Mouse (Mus musculus) midbrain, embryonic 16.5 days (tissue): ENCODE data around the gene Hoxc8. TPM values are rescaled to one million over a fixed set of nuclear protein-coding genes. Genes with fewer than 3 reads are reported as not detected.

ENCODE experiments used
- ATAC-seq: fragments of 200-750 bp; cut with Nextera tagmentation; 2 replicates; pipeline ENCODE4 v1.8.0; 2017; ENCODE audit warnings: moderate TSS enrichment
- H3K27ac ChIP-seq: fragments of 300-500 bp; sonication (generic); 2 replicates; pipeline ENCODE4 v1.5.1; 2014; ENCODE audit warnings: mild to moderate bottlenecking, low read length, mixed read lengths
- H3K27me3 ChIP-seq: fragments of 300-500 bp; sonication (generic); 2 replicates; pipeline ENCODE4 v1.6.1; 2014; ENCODE audit warnings: low read depth, low read length, mixed read lengths; ENCODE audit not compliant: control insufficient read depth, insufficient read depth
- H3K36me3 ChIP-seq: fragments of 300-500 bp; sonication (generic); 2 replicates; pipeline ENCODE4 v1.6.1; 2014; ENCODE audit warnings: mild to moderate bottlenecking, low read length, moderate library complexity, mixed read lengths; ENCODE audit not compliant: control insufficient read depth, insufficient read depth
- H3K4me1 ChIP-seq: fragments of 300-500 bp; sonication (generic); 2 replicates; pipeline ENCODE4 v1.6.1; 2014; ENCODE audit warnings: mild to moderate bottlenecking, low read length, mixed read lengths; ENCODE audit not compliant: control insufficient read depth, insufficient read depth
- H3K4me2 ChIP-seq: fragments of 300-500 bp; sonication (generic); 2 replicates; pipeline ENCODE4 v1.6.1; 2014; ENCODE audit warnings: mild to moderate bottlenecking, low read length, mixed read lengths
- H3K4me3 ChIP-seq: fragments of 300-500 bp; sonication (generic); 2 replicates; pipeline ENCODE4 v1.5.1; 2014; ENCODE audit warnings: low read depth, mild to moderate bottlenecking, low read length, moderate library complexity, mixed read lengths
- H3K9ac ChIP-seq: fragments of 300-500 bp; sonication (generic); 2 replicates; pipeline ENCODE4 v1.6.1; 2014; ENCODE audit warnings: low read depth, low read length, mixed read lengths
- H3K9me3 ChIP-seq: fragments of 300-500 bp; sonication (generic); replicated peaks from 2 replicates; pipeline ENCODE4 v1.6.1; 2014; ENCODE audit warnings: mild to moderate bottlenecking, low read length, mixed read lengths; ENCODE audit not compliant: control insufficient read depth, poor library complexity, severe bottlenecking
- WGBS: fragments of 180-500 bp; shearing (Covaris S2); extraction: QIAGEN DNeasy Blood & Tissue Kit; methylation state at CpG from one replicate; pipeline ENCODE4 v1.1.7; 2014; 5-methylcytosine and 5-hydroxymethylcytosine counted together
- polyA plus RNA-seq: library from polyadenylated mRNA; unstranded; fragments of >200 nt; fragmentation: Nextera tagmentation; extraction: Ambion mirVana; gene quantifications from 2 replicates; pipeline ENCODE4 v1.2.1, GENCODE M21; 2015

Gene Hoxc8
- polyA plus RNA-seq, 1 experiment from 2014 or later: not detected

DNA sequence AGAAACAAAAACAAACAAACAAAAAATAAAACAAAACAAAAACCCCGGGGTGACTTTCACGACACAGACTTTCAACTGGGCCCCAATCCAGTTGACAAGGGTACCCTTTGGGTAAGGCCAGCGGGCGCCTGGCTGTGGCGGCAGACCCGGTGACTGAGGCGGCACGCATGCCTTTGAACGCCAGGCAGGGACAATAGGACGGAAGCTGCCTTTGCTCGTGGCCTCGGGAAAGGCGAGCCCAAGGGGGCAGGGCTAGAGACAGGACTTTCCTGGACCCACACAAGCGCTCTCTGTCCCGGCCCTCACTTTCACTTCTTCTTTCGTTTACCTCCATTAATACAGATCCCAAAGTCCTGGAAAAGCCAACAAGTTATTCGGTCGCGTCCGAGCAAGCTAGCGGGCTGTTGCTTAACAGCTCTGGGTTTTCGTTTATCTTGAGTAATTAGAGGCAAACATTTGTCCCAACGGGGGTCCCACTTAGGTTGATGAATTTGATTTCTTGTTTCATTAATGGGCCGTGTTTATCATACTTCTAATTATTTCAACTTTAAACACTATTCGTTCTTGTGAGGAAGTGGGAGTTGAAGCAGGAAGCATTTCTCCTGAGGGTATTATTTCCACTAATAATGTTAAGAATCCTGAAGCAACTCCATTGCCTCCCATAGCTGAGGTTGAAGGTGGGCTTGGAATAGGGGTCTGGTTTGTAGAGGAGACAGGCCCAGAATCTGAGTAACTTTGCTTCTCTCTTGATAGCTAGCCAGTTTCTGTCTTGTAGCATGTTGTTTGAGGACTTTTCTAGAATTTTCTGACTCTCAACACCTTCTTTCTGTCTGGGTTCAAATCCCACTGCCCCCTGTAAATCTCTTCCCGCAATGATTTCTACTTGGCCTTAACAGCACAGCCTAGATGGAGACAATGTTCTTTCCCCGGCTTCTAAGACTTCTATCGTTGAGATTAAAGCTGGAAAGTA lies 26.5 kb upstream of the Hoxc8 start:
- WGBS: 2% methylated on average over 28 of the region's 28 CpGs
- no peak overlapping the region for H3K27ac ChIP-seq
- H3K36me3 ChIP-seq: no peaks in the 10 kb centered on the region
- peaks cover 87% of the 10 kb centered on the region for H3K27me3 ChIP-seq
- H3K4me1 ChIP-seq: peaks cover 3% of the 10 kb centered on the region; the same call in 1 of the 2 replicates
- H3K9ac ChIP-seq: no peak overlapping the region
- no peak overlapping the region for H3K4me3 ChIP-seq
- H3K4me2 ChIP-seq: no peak overlapping the region
- ATAC-seq: no peak
- no peaks in the 10 kb centered on the region for H3K9me3 ChIP-seq

DNA sequence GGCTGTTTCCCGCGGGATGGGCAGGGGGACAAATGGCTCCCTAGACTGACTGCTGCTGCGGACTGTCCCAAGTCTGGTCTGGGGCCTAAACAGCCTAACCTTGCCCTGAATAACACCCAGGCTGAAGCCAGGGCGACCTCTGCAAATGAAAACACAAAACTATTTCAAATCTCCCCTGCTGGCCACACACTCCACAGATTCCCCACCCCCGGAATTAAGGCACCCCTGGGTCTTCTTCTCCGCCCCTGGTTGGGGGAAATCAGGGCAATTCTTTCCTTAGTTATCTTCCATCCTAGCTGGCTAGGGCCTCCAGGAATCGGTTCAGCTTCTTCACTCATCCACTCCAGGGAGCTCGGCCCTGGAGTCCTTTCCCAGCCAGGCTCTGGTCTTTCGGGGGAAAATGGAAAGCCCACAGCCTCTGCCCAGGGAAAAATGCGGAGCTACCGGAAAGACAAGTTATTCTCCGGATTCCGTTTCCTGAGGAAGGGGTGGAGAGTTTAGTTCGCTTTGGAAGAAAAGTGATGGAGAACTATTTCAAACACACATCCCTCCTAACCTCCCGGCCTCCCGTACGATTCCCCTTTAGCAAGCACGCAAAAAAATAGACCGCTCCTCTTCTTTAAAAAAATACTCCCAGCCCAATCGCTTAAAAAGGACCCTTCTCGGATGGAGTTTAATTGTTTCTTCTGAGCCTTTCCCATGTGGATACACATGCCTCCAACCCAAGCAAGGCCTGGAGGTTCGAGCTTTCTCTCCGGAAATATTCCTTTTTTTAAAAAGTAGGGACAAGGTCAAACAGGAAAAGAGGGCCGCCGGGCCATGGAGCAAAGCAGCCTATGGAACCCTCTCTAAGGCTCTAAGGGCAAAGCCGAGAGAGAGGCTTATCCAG lies 25.2 kb upstream of the Hoxc8 start:
- H3K4me2 ChIP-seq: no peak overlapping the region
- 3% methylated on average over 26 of the region's 26 CpGs for WGBS
- H3K27ac ChIP-seq: no peak overlapping the region
- H3K9me3 ChIP-seq: no peaks in the 10 kb centered on the region
- no peak overlapping the region for H3K4me3 ChIP-seq
- H3K36me3 ChIP-seq: no peaks in the 10 kb centered on the region
- H3K27me3 ChIP-seq: peaks cover 90% of the 10 kb centered on the region
- peaks cover 3% of the 10 kb centered on the region; the same call in 1 of the 2 replicates for H3K4me1 ChIP-seq
- H3K9ac ChIP-seq: no peak overlapping the region
- no peak for ATAC-seq

DNA sequence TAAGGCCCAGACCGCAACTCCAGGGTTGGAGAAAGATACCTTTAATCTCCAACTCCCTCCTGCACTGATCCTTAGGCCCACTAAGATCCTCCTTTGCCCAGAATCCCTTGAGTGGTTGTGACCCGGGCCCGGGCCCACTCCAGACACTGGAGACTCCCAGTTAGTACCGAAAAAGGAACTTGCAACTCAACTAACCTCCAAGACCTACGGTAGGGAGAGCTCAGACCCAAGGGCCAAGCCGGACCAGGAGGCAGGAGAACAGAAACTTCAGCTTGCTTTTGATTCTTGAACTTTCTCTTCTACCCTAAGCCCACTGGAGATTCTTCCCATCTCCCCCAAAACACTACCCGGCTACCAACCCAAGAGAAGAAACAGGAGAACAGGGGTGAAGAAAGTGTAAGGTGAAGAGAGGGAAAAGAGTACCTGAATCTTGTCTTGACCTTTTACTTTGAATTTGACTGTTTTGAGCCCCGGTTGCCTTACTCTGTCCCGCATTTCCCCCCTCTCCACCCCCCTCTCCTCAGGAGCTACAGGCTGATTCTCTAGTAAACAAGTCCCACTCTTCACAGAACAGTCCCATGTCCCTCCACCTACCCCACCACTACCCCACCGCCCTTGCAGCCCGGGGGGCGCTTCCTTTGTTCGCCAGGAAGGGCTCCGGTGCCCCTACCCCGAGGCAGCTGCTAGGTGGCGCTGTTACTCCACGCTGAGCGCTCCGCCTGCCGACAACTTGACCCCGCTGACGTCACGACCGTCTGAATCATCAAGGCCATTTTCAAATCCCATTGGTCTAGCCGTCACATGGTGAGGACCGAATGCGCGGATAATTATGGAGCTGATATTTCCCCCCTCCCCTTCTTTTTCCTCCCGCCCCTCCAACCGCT lies 24.3 kb upstream of the Hoxc8 start:
- WGBS: 3% methylated on average over 30 of the region's 30 CpGs
- Histone ChIP-seq H3K4me1 (peaks cover 3% of the 10 kb centered on the region; the same call in 1 of the 2 replicates), H3K9me3 (no peaks in the 10 kb centered on the region), H3K4me3 (no peak overlapping the region), H3K27me3 (peaks cover 91% of the 10 kb centered on the region), H3K4me2 (no peak overlapping the region), H3K27ac (no peak overlapping the region), H3K36me3 (no peaks in the 10 kb centered on the region), H3K9ac (no peak overlapping the region)
- ATAC-seq: no peak

DNA sequence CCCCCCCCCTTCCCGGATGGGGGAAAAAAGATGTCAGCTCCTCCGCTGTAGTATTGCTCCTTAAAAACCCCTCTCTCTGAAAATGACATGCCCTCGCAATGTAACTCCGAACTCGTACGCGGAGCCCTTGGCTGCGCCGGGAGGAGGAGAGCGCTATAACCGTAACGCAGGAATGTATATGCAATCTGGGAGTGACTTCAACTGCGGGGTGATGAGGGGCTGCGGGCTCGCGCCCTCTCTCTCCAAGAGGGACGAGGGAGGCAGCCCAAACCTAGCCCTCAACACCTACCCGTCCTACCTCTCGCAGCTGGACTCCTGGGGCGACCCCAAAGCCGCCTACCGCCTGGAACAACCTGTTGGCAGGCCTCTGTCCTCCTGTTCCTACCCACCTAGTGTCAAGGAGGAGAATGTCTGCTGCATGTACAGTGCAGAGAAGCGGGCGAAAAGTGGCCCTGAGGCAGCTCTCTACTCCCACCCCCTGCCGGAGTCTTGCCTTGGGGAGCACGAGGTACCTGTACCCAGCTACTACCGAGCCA lies 23.6 kb upstream of the Hoxc8 start, which contains the start of gene Hoxc10:
Hoxc10 (plus strand) TSS at position 21 of the 536 bp plus-strand sequence.
- no peaks in the 10 kb centered on the region for H3K36me3 ChIP-seq
- H3K9ac ChIP-seq: no peak within 1 kb of the TSS
- no peak for ATAC-seq
- H3K4me2 ChIP-seq: no peak within 1 kb of the TSS
- no peak within 1 kb of the TSS for H3K4me3 ChIP-seq
- H3K27ac ChIP-seq: no peak within 1 kb of the TSS
- H3K4me1 ChIP-seq: peaks cover 3% of the 10 kb centered on the region; the same call in 1 of the 2 replicates
- H3K27me3 ChIP-seq: peaks cover 89% of the 10 kb centered on the region
- no peaks in the 10 kb centered on the region for H3K9me3 ChIP-seq
- 4% methylated on average over 27 of the region's 27 CpGs for WGBS

DNA sequence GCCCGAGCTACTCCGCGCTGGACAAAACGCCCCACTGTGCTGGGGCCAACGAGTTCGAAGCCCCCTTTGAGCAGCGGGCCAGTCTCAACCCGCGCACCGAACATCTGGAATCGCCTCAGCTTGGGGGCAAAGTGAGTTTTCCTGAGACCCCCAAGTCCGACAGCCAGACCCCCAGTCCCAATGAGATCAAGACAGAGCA lies 23.2 kb upstream of the Hoxc8 start, which contains the start of gene Hoxc5:
Hoxc5 (plus strand) TSS at position 132 of the 199 bp plus-strand sequence.
- H3K4me2 ChIP-seq: no peak within 1 kb of the TSS
- 4% methylated on average over 12 of the region's 12 CpGs for WGBS
- H3K9ac ChIP-seq: no peak within 1 kb of the TSS
- no peaks in the 10 kb centered on the region for H3K9me3 ChIP-seq
- no peaks in the 10 kb centered on the region for H3K36me3 ChIP-seq
- no peak within 1 kb of the TSS for H3K4me3 ChIP-seq
- no peak for ATAC-seq
- H3K27me3 ChIP-seq: peaks cover 91% of the 10 kb centered on the region
- no peak within 1 kb of the TSS for H3K27ac ChIP-seq
- H3K4me1 ChIP-seq: peaks cover 3% of the 10 kb centered on the region; the same call in 1 of the 2 replicates

DNA sequence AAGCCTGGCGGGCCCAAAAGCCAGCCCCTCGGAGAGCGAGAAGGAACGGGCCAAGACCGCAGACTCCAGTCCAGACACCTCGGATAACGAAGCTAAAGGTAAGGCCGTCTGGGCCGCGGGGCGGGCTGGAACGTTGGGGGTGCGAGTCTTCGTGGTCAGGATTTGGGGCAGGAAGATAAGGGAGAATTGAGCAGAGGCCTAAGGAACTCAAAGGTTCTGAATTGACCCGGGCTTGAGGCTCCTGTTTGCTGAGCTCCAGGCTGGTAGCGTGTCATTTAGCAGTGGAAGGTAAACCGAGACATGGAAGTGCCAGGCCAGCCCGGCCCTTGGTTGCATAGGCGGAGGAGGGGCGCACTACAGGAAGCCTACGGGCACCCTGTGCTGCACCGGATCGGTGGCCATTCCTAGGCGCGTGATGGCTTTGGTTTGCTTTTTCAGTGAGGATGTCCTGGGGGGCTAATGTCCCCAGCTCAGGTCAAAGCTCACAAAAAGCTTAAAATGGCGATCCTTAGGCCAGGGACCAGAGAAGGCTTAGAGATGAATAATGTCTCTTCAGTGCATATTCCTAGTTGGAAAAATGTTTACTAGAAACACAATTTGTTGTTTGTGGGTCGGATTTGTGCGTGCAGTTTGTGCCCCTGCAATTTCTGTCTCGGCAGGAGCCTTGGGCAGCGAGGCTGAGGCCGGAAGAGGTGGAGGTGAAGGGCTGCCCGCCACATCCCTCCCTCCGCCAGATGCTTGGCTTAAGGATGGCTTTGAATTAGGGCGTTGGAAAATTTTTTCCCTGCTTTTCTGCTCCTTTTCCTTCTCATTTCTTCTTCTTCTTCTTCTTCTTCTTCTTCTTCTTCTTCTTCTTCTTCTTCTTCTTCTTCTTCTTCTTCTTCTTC lies 22.7 kb upstream of the Hoxc8 start:
- H3K27ac ChIP-seq: no peak overlapping the region
- H3K9ac ChIP-seq: no peak overlapping the region
- WGBS: 3% methylated on average over 34 of the region's 34 CpGs
- no peak overlapping the region for H3K4me3 ChIP-seq
- peaks cover 3% of the 10 kb centered on the region; the same call in 1 of the 2 replicates for H3K4me1 ChIP-seq
- ATAC-seq: no peak
- no peaks in the 10 kb centered on the region for H3K36me3 ChIP-seq
- no peaks in the 10 kb centered on the region for H3K9me3 ChIP-seq
- H3K27me3 ChIP-seq: peaks cover 91% of the 10 kb centered on the region
- no peak overlapping the region for H3K4me2 ChIP-seq

DNA sequence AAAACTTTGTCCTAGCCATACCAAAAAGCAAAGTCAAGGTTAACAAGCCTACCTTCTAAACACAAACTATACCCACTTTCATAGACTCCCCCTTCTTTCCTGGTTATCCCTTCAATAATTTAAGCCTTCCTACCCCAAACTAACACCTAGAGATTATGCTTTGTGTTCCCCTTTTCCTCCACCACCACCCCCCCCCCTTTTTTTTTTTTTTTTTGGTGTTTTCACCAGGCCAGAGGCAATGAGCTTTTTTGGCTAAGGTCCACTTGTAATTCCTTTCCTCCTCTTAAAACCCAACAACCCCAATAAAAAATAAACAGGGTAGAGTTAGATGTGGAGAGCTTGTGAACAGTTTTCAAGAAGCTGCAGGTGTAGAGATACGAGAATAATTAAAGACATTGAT lies 21.1 kb upstream of the Hoxc8 start:
- 25% methylated on average over 1 of the region's 1 CpGs for WGBS
- H3K9ac ChIP-seq: no peak overlapping the region

More for the DNA sequence above, 21.1 kb upstream of the Hoxc8 start:
- no peak overlapping the region for H3K27ac ChIP-seq
- H3K4me2 ChIP-seq: no peak overlapping the region
- no peak overlapping the region for H3K4me3 ChIP-seq
- no peak for ATAC-seq
- H3K9me3 ChIP-seq: no peaks in the 10 kb centered on the region
- no peaks in the 10 kb centered on the region for H3K36me3 ChIP-seq
- H3K4me1 ChIP-seq: peaks cover 3% of the 10 kb centered on the region; the same call in 1 of the 2 replicates
- H3K27me3 ChIP-seq: peaks cover 94% of the 10 kb centered on the region
